Mouse (Mus musculus): ENCODE data around the gene Galnt17.

DNA sequence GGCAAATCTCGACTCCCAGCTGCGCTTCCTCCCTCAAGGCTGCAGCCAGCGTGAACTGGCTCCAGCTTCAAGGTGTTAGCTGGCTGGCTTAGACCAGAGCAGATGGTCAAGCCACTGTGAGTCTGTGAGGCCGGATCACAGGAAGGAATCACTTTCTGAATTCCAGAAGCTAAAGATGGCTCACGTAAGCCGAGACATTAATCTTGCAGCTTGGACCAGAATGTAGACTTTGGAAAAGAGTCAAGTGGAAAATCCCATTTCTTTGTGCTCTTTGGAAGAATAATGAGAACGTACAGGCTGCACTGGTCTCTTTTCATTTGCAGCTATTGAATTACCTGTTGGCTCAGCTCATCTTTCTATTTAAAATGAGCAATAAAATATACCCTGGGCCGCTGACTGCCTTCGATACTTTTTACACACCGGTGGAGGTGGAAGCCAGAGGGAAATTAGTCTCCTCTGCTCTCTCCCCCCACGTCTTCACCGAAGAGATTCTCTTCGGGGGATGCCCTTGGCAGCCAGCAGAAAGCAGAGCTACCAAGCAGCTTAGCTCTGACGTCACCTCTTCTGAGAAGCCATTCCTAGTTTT, 225.1 kb downstream of the Galnt17 start:
- TF ChIP-seq CTCF (IDR thresholded peaks at IDR 0.05) = no peak
- no peak for TF ChIP-seq EP300 (IDR thresholded peaks at IDR 0.05)
